Mouse (Mus musculus) T-helper 17 cell (primary cell): ENCODE results near the gene Rpgrip1l.

ENCODE experiments used
- in situ Hi-C, 2 experiments: fragments of 300-600 bp; cut with MboI, MseI; formaldehyde crosslinking; loops; 1 replicate in 1 of 2; 2 replicates in 1 of 2; pipeline ENCODE4 v1.15.1; 2025; ENCODE audit warnings: high pct_unique_total_duplicates in 2 of 2

The Rpgrip1l gene

DNA sequence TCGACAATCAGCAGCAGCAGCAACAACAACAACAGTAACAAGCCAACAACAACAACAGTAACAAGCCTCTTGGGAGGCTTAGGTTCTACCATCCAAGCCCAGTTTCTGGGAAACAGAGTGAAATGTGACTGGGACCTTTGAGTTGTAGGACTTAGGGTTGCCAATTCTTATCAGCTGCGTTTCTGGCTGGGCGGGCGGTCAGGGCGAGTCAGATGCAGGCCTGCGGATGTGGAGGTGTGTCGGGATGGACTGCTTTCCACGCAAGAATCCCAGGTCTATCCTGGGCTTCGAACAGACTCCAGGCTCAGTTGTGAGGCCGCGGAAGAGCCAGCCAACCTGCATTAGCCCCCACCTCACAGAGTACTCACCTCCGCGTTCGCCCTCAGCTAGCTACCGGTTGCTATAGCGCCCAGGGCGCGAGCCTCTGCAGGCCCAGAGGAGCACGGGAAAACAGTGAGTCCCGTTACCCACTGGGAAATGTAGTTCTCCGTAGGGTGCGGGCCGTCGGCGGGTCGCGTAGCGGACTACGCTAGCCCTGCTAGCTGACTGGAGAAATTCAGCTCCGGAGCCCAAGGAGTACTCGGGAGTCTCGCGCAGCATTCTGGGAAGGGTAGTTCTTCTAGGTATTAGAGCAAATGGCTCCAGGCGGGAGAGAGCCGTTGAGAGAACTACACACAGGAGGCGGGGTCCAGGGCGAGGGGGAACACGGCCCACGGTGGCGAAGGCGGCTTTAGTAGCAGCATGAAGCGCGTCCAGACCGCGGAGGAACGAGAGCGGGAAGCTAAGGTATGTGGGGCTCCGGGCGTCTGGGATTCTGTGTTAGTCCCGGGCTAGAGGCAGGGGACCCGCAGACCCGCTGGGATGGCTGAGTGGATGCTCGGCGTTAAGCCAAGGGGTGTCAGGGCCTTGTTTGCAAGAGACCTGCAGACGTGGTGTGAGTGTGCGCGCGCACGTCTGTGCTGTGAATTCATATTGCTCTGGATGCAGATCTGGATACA lies at the start of gene Rpgrip1l, which contains the start of gene Fto:
TSS of gene Rpgrip1l (minus strand) at position 428 of the 998 bp plus-strand sequence.
TSS of gene Fto (plus strand) at position 691 of the 998 bp plus-strand sequence.
- in situ Hi-C loops = no loop called here

DNA sequence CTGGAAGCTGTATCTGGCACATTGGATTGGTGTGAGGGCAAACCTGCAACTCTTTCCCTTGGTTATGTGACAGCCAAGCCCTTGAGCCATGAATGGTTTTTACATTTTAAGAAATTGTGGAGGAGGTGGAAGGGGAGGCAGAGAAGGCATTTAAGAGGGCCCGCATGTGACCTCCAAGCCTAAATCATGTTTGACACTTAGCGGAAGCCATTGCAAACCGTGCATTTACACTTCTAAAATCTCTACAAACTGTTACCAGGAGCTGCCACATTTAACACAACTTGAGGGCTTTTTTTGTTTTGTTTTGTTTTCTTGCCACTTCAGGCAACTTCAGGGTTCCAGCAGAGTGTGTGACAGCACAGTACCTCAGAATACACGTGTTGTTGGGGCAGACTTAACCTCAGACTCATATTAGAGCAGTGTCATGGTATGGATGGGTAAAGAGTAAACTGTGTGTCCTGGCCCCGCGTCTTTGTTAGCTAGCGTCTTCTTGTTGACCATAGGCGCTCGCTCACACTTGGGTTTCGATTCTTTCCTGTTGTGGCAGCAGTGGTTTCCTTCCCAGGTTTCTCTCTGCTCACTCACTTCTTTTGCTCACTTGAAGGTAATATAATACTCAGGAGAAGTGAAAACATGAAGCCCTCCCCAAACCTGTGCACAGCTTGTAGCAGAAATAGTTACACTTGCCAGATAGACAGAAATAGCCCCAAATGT lies 47.7 kb upstream of the Rpgrip1l start:
- in situ Hi-C loops = no loop called here

DNA sequence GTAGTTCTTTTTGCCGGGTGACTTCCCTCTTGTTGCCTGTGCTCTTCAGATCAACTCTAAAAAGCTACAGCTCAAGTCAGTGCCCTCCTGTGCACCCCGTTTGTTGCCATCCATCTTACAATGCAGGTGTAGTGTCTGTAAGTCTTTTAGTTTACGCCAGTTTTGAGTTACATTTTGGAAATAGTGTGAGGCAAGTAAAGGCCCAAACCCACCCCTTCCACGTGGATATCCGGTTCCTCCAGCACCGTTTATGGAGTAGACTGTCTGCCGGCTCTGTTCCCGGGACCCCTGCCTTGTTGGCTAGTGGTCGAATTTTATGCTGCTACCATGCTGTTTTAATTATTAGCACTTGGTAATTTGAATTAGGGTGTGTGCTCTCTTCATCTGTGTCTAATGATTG lies 46.4 kb upstream of the Rpgrip1l start:
- in situ Hi-C loops = no loop called here

DNA sequence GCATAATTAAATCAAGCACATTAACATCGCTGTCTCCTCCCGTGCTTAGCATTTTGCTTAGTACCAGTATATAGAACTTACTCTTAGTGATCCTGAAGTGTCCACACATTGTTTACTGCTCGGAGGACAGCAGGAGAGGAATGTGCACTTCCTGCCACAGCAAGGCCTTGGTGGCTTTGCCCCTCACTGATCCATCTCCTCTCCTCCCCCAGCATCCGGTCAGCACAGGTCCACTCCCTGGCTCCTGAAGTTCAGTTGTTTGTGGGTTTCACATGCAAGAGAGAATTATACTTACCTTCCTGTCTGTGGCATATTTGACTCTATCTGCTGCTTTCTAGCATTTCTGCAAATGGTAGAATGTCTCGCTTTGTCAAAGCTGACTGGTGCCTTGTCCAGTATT lies 45.0 kb upstream of the Rpgrip1l start:
- in situ Hi-C loops = no loop called here

DNA sequence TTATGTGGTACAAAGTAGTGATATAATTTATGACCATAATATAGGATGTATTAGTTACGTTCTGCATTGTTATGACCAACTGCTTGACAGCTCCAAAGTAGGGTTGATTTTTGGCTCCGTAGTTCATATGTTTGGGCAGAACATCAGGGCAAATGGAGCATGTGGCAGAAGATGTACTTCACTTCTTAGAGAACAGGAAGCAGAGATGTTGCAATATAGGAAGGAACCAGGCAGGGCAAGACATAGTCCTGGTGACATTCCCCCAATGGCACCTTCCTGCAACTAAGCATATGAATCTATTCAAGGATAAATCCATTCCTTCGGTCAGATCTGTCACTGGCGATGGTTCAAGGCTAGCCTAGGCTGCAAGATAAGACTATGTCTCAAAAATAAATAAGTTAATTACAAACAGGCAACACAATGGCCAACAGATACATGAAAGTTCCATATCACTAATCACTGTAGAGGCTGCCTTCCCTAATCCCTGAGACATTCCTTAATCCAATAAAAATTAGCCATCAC lies 44.5 kb upstream of the Rpgrip1l start:
- in situ Hi-C loops = no loop called here

DNA sequence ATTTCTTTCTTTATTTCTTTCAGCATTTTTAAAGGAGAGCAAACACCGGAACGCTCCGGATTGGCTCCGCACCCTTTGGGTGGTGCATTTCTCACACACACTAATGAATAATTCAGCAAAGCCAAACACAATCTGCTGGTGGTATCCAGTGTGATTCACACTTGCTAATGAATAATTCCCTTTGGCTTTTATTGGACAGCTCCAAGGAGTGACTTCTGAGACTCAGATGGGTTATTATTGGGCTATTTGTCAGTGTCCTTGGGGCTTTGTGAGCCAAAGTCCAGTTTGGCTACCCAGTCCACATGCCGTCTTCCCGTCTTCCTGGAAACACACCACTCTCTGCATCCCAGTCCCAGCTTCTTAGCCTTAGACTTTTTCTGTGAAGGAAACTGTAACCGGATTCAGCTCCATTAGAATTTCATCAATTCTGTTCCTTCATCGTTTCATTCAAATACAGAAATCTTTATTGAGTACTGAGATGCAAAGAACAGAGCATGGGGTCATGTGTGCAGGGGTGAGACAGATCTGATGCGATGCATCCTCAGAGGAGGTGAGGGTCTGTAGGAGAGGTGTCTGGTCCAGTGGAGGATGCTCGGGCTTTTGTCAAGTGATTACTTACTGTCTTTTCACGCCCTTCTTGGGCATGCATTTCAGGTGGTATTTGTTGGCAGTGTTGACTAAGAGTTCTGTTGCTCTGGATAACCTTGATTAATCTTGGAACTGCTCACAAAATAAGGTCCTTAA lies 43.1 kb upstream of the Rpgrip1l start:
- in situ Hi-C loops = no loop called here

DNA sequence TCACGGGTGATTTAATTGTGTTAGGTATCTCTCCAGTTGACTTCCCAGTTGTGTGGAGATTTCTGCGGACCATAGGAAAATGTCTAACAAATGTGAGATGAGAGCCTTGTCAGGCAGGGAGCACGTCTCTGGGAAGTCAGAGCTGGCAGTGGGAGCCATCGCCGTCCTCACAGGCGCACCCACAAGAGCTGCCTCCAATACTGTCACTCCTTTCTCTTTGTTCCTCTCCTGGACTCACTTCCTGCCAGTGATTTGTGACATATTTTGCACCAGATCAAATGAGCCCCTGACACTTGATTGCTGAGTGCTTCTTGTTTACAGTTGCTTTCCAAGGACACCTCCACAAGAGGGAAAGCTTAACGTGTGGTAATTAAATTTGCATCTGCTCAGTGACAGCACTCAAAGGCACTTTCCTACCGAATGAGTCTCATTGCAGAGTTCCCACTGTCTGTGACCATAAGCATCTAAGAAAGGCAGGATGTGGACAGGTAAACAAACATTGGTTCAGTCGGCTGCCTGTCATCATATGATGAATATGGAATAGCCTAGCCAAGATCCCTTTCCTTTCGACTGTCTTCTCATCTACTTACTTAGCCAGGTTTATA lies 42.3 kb upstream of the Rpgrip1l start:
- in situ Hi-C loops = no loop called here

DNA sequence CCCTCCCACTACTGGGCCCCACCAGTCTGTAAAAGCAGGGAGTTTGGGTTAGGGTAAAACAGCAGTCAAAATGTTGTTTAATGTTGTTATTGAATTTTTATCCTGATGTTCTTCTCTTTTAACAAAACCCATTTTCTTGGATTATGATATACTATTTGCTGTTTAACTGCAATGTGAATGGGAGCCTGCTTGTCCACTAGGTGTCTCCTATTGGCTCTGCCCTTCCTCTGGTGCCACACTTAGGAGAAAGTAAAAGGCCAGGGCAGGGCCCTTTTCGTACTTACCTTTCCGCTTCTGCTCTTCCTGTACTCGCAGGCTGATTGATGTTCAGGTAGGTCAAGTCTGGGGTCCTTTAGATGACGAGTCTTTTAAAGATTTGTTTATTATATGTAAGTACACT lies 40.8 kb upstream of the Rpgrip1l start:
- in situ Hi-C loops = no loop called here

DNA sequence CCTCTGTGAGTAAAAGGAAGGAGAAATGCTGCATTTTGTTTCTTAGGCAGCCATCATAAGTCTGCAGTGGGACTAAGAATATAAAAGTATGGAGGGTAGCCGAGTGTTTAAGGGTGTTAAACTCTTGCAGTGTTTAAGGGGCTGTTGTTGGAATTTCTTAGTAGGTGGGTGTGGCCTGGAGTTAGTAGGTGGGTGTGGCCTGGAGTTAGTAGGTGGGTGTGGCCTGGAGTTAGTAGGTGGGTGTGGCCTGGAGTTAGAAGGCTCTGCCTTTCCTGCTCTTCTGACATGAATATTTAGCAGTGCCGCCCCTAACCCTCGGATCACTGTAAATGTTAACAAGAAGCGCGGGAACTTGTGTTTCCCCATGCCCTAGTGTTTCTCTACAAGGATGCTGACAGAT lies 40.0 kb upstream of the Rpgrip1l start:
- in situ Hi-C loops = no loop called here

DNA sequence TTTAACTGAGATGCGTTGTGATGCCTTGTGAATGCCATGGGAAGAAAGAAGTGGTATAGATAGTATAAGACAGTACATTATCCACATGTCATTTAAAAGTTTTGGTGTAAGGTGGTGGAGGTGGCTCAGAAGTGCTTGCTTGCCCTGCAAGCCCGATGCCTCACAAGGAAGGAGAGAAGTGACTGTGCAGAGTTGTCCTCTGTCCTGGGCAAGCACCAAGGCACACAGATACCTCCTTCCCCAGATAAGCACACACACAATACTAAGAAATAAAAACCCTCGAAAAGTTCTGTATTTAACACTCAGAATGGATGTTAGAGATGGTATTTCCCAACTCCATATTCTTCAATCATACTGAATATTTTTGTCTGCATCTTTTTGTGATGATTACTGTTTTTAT lies 39.5 kb upstream of the Rpgrip1l start:
- in situ Hi-C loops = no loop called here

DNA sequence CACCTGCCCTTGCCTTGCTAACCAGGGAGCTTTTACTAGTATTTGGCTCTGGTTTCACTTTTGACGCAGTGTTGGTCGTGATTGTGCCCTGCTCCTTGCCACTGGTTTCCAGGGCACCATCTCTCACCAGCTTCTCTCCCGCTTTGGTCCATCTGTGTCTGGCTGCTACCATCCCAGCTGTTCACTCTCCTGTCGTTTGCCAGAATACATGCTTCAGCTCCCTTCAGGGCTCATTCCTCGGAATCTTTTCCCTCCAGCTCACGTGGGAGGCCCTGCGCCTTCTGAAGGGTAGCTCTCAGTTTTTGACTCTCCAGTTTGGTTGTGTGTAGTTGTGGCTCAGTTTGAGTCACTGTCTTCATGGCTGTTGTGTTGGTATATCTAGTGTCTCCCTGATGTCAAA lies 37.6 kb upstream of the Rpgrip1l start:
- in situ Hi-C loops = no loop called here

DNA sequence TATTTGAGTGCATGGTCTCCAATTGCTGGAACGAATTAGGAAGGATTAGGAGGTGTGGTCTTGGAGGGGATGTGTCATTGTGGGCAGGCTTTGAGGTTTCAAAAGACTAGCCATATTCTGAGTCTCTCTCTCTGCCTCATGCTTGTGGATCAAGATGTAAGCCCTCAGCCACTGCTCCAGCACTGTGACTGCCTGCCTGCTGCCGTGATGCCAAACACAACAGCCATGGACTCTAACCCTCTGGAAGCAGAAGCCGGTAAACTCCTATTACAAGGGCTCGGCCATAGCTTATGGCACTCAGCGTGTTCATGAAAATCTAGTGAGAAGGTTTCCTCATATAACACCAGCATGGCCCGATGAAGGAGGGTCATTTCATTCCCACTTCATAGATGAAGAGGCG lies 36.8 kb upstream of the Rpgrip1l start:
- in situ Hi-C loops = no loop called here

DNA sequence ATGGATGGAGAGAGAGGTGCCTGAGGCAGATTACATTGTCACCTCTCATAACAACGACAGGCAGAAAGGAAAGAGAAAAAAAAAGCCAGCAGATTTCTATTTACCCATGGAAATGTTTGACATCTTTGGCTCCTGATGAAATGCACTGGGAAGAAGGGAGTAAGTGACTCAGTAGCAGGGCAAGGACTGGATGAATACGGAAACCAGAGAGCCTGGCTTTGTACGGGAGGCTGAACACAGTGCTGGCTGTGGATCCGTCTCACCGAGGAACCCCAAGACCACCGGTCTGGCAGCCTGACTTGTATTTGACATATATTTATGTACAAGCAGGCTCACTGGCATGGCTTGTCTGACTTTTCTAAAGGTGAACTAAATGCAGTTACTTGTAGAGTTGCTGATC lies 34.5 kb upstream of the Rpgrip1l start:
- in situ Hi-C loops = no loop called here

DNA sequence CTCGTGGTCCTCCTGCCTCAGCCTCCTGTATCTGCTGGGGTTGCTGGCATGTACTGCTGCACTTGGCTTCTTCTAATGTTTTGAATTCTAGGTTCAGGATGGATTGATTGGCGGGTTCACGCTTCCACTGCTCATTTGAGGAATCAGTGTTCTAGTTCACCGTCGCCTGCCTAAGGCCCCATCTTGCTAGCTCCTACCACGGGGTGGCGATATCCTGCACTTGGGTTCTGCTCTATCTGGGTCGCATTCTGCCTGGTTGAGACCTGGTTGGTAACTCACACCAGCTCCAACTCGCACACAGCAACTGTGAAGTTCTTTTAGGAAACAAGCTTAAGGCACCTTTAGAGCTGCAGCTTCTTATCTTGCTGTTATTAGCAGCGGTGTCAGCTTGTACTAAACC lies 34.1 kb upstream of the Rpgrip1l start:
- in situ Hi-C loops = no loop called here

DNA sequence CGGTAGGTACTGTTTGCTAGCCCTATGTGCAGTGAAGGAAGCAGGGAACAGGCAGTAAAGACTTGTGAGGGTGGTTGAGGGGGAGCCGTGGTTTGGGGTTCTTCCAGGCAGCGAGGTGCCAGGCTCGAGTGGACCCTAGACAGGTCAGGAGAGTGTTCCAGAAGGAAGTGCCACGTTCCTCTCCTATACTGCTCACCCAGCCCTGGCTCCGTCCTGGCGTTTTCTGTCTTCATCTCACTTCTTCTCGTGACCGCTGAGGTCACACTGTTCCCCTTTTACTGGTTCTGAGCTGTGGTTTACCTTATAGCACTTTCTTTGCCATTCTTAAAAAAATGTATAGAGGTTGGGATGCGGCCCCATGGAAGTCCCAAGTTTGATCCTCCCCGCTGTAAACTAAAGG lies 31.6 kb upstream of the Rpgrip1l start:
- in situ Hi-C loops = no loop called here

DNA sequence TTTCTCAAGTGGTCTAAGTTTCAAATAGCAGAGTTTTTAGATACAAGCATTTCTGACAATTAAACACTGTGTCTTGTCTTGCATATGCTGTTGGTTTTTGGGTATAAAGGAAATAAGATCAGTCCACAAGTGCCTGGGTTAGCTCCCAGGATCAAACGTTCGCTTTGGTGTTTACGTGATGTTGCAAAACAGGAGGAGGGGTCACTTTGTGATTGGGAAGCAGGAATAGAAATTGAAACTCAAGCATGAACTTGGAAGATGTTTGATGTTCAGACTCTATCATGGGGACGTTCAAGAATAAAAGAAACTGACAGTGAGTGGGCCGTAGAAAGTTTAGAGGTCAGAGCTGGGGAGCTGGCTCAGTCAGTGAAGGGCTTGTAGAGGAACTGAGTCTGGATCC lies 29.7 kb upstream of the Rpgrip1l start:
- in situ Hi-C loops = no loop called here

DNA sequence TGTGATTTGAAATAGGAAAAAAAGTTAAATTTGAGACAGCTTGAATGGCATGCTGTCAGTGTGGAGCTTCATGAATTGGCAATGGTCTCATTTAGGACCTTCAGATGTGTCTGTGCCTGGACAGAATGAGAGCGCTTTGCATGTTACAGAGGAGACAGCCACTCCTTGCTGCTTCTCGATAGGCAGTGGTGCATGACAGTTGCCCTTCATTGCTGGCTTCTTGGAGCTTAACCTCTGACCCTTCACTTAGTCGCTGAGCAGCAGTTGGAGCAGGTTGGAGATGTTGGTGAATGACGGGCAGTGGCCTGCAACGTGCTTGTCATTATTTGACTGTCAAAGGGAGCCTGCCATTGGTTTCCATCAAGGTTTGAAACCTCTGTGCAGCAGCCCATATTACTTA lies 29.1 kb upstream of the Rpgrip1l start:
- in situ Hi-C loops = no loop called here

DNA sequence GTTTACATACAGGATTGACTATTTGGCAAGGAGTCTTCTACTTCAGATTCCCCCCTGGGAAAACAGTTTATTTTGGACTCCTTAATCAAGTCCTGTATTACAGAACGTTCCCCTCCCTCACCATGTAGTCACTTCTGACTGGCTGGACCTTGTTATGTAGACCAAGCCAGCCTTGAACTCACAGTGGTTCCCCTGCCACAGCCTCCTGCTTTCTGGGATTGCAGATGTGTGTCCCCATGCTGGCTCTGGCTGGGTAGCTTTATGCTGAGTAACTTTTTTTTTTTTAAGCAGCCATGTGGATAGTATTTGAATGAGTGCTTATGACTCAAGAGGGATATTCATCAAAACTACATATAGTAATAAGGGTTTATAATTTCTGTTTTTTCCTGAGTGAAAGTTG lies 27.7 kb upstream of the Rpgrip1l start:
- in situ Hi-C loops = no loop called here

DNA sequence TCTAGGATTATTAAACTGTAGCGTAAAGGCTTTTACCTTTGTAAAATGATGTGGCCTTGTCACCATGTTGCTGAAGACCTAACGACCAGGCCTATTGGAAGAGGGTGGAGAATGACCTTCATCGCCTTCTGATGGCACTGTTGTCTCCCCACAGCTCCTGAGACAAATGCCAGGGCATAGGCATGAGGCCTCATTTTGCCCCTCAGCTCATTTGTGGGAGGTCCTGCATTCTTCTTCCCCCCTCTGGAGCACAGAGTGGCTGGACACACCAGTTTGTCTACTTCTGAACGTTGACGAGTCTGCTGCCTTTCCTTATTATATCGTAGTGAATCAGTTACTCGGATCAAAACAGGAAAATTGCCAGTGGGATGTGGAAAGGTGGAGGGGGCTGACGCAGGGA lies 26.6 kb upstream of the Rpgrip1l start:
- in situ Hi-C loops = no loop called here

DNA sequence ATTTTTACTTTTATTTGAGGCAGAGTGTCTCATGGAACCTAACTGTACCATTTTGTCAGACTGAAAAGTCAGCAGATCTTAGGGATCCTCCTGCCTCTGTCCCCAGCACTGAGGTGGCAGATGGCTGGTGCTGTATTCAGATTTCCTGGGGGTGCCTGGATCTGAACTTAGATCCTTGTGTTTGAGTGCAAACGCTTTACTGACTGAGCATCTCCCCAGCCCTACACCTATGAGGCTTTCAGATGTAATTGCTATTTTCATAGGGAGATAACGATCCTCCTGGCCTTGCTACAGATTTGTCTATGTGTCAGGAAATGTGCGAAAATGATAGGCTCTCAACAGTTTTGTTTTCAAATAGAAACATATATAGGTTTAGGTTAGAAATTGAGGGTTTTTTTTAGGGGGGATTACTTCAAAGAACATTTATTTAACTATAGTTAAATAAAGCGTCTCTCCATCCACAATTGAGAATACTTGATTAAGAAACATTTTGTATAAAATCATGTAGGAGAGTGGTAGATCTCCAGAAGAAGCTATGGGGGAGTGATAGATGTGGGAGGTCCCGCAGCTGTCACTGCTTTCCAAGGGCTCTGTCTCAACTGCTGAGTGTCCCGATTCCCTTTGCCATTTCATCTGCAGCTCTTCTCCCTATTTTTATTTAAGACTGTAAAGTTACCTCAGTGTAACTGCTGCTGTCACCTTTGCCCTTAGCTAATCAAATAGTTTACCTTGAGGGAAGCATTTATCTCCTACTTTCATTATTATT lies 25.5 kb upstream of the Rpgrip1l start:
- in situ Hi-C loops = no loop called here

DNA sequence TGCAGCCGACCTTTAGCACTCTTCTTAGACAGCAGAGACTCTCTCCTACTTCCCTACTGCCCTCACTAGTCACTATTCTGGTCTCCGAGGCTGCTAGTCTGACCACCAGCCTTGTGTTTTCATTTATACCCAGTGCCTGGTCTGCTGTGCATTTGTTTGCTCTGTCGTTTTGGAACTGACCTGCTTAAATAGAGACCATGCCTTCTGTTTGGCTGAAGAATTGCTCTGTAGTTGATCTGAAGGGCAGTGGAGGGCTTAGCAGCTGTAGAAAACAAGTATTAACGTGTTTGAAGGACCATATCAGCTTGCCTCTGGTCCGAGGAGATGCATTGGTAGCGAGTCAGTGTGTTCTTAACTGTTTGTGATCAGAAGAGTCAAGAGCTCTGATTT lies 16.4 kb upstream of the Rpgrip1l start:
- in situ Hi-C loops = no loop called here
